Mouse (Mus musculus) kidney, adult 2 months (tissue): ENCODE measurements around the gene Stra6. TPM values are rescaled to one million over a fixed set of nuclear protein-coding genes. Genes with fewer than 3 reads are reported as not detected.

Experiments used
- DNase-seq: peaks from one replicate; pipeline ENCODE4 v3.0.0; 2021
- H3K27ac ChIP-seq: fragments of 200-500 bp; 2 replicates; pipeline ENCODE4 v1.5.1; 2012; ENCODE audit warnings: low read depth, low read length, control low read depth, inconsistent platforms; ENCODE audit not compliant: insufficient read depth
- H3K27me3 ChIP-seq: fragments of 200-500 bp; replicated peaks from 2 replicates; pipeline ENCODE4 v1.6.1; 2012; ENCODE audit warnings: mild to moderate bottlenecking, moderate library complexity, low read length, inconsistent platforms; ENCODE audit not compliant: control insufficient read depth, insufficient read depth
- H3K36me3 ChIP-seq: fragments of 200-500 bp; 2 replicates; pipeline ENCODE4 v1.6.1; 2012; ENCODE audit warnings: mild to moderate bottlenecking, moderate library complexity, low read length, inconsistent platforms; ENCODE audit not compliant: control insufficient read depth, insufficient read depth
- H3K4me1 ChIP-seq: fragments of 200-500 bp; 2 replicates; pipeline ENCODE4 v1.6.1; 2011; ENCODE audit warnings: low read length; ENCODE audit not compliant: control insufficient read depth, insufficient read depth
- H3K4me3 ChIP-seq: fragments of 200-500 bp; 2 replicates; pipeline ENCODE4 v1.5.1; 2011; ENCODE audit warnings: mild to moderate bottlenecking, low read depth, low read length, control low read depth; ENCODE audit not compliant: insufficient read depth
- CTCF ChIP-seq: fragments of 200-500 bp; conservative IDR thresholded peaks from 2 replicates; pipeline ENCODE4 v1.5.1; 2011; ENCODE audit warnings: low read depth, mild to moderate bottlenecking, control low read depth, low read length, moderate library complexity, mixed read lengths; ENCODE audit not compliant: insufficient read depth, insufficient read length
- POLR2A ChIP-seq: fragments of 200-500 bp; IDR thresholded peaks from one replicate; pipeline ENCODE4 v1.6.1; 2011; ENCODE audit warnings: low read depth, low read length, control low read depth
- WGBS: fragments of 180-500 bp; shearing (Covaris S2); methylation state at CpG from one replicate; pipeline ENCODE4 v1.1.7; 2018; 5-methylcytosine and 5-hydroxymethylcytosine counted together
- polyA plus RNA-seq: library from polyadenylated mRNA; depleted of rRNA; stranded (reverse); fragments of >200 nt; gene quantifications from 2 replicates; pipeline ENCODE4 v1.2.3, GENCODE M21; 2012; rRNA removed

Stra6 gene
- polyA plus RNA-seq, 1 experiment, result 15.4 TPM

- TF ChIP-seq CTCF (no peak), POLR2A (no peak)
- 28% methylated on average over 11 of the region's 11 CpGs for WGBS
- no peak for DNase-seq
- no peak overlapping the region for H3K27ac ChIP-seq
- no peaks in the 10 kb centered on the region for H3K36me3 ChIP-seq
- H3K27me3 ChIP-seq, result peaks cover 3% of the 10 kb centered on the region
- peaks cover 3% of the 10 kb centered on the region; the same call in 1 of the 2 replicates for H3K4me1 ChIP-seq
- no peak overlapping the region for H3K4me3 ChIP-seq
These were observed 136.9 kb downstream of the Stra6 start for GRCm38 (mm10) chr9:58200270-58201090.

- no peak overlapping the region for H3K4me3 ChIP-seq
- peaks cover 3% of the 10 kb centered on the region; the same call in 1 of the 2 replicates for H3K4me1 ChIP-seq
- WGBS, result 11% methylated on average over 24 of the region's 24 CpGs
- H3K27me3 ChIP-seq, result peaks cover 3% of the 10 kb centered on the region
- DNase-seq, result no peak
- no peak overlapping the region for H3K27ac ChIP-seq
- no peaks in the 10 kb centered on the region for H3K36me3 ChIP-seq
- TF ChIP-seq CTCF (no peak), POLR2A (no peak)
These were observed 137.7 kb downstream of the Stra6 start for GRCm38 (mm10) chr9:58201091-58201842.

- WGBS, result 5% methylated on average over 37 of the region's 37 CpGs
- no peak for DNase-seq
- H3K4me1 ChIP-seq, result peaks cover 3% of the 10 kb centered on the region; the same call in 1 of the 2 replicates
- no peak overlapping the region for H3K27ac ChIP-seq
- H3K36me3 ChIP-seq, result no peaks in the 10 kb centered on the region
- TF ChIP-seq CTCF (no peak), POLR2A (no peak)
- H3K27me3 ChIP-seq, result peaks cover 2% of the 10 kb centered on the region
- H3K4me3 ChIP-seq, result no peak overlapping the region
These were observed 138.4 kb downstream of the Stra6 start for GRCm38 (mm10) chr9:58201861-58202549.

GRCm38 (mm10) chr9:58202676-58203453 lies 139.3 kb downstream of the Stra6 start:
- Histone ChIP-seq H3K4me1 (no peaks in the 10 kb centered on the region; the same call in 1 of the 2 replicates), H3K4me3 (no peak overlapping the region), H3K27me3 (no peaks in the 10 kb centered on the region; the same call in 1 of the 2 replicates), H3K27ac (no peak overlapping the region), H3K36me3 (no peaks in the 10 kb centered on the region)
- no peak for DNase-seq
- WGBS, result 28% methylated on average over 14 of the region's 14 CpGs
- TF ChIP-seq CTCF, result no peak
- TF ChIP-seq POLR2A, result no peak

Other genes with a start within 250 kb of the Stra6 start
- 4.6 and 5.0 TPM in 2 replicates for gene Arid3b, start 227.0 kb upstream of the Stra6 start, polyA plus RNA-seq
- gene Ubl7, start 152.8 kb upstream of the Stra6 start, polyA plus RNA-seq, result 144 and 150 TPM in 2 replicates
- 9.4 and 9.6 TPM in 2 replicates for gene Sema7a, start 123.7 kb upstream of the Stra6 start, polyA plus RNA-seq
- gene Cyp11a1, start 57.4 kb upstream of the Stra6 start, polyA plus RNA-seq, result 0.16 and 5.1 TPM in 2 replicates
- 0.18 TPM in 1 of 2 replicates, not detected in the other for gene Ccdc33, start 55.0 kb downstream of the Stra6 start, polyA plus RNA-seq
- 32.0 and 41.7 TPM in 2 replicates for gene Islr, start 140.5 kb downstream of the Stra6 start, polyA plus RNA-seq
- gene Islr2, start 140.5 kb downstream of the Stra6 start, polyA plus RNA-seq, result 0.75 and 1.7 TPM in 2 replicates
- 27.0 and 27.6 TPM in 2 replicates for gene Pml, start 186.0 kb downstream of the Stra6 start, polyA plus RNA-seq
- gene Stoml1, start 189.4 kb downstream of the Stra6 start, polyA plus RNA-seq, result 32.5 and 32.6 TPM in 2 replicates
- gene Loxl1, start 249.4 kb downstream of the Stra6 start, polyA plus RNA-seq, result 32.3 and 41.8 TPM in 2 replicates